Mouse (Mus musculus) forebrain, embryonic 10.5 days (tissue): Measurements from ENCODE around the gene Efs. TPM values are rescaled to one million over a fixed set of nuclear protein-coding genes. Genes with fewer than 3 reads are reported as not detected.
A peak's percentile ranks its signal among the peaks of the same experiment; 100 is the strongest.
"Not testable (repeated sequence)": the region's sequence is repeated elsewhere in the genome, so short reads cannot be mapped to it uniquely, and the experiment has no call there.

Experiments used
- DNase-seq: peaks from one replicate; pipeline ENCODE4 v3.0.0-alpha.2; 2017; ENCODE audit warnings: low spot score; ENCODE audit errors: extremely low spot score
- H3K27ac ChIP-seq: fragments of 300-500 bp; sonication (generic); 2 replicates; pipeline ENCODE4 v1.5.1; 2016; ENCODE audit warnings: mild to moderate bottlenecking
- H3K27me3 ChIP-seq: fragments of 300-500 bp; sonication (generic); 2 replicates; pipeline ENCODE4 v1.6.1; 2016; ENCODE audit warnings: mild to moderate bottlenecking; ENCODE audit not compliant: poor library complexity, severe bottlenecking
- H3K36me3 ChIP-seq: fragments of 300-500 bp; sonication (generic); replicated peaks from 2 replicates; pipeline ENCODE4 v1.6.1; 2016; ENCODE audit warnings: mild to moderate bottlenecking, moderate library complexity
- H3K4me1 ChIP-seq: fragments of 300-500 bp; sonication (generic); 2 replicates; pipeline ENCODE4 v1.6.1; 2016
- H3K4me3 ChIP-seq: fragments of 300-500 bp; sonication (generic); 2 replicates; pipeline ENCODE4 v1.5.1; 2016; ENCODE audit warnings: mild to moderate bottlenecking, moderate library complexity
- H3K9me3 ChIP-seq: fragments of 300-500 bp; sonication (generic); 2 replicates; pipeline ENCODE4 v1.6.1; 2016; ENCODE audit warnings: mild to moderate bottlenecking, moderate library complexity
- WGBS: fragments of 180-500 bp; shearing (Covaris S2); methylation state at CpG from one replicate; pipeline ENCODE4 v1.1.7; 2016; 5-methylcytosine and 5-hydroxymethylcytosine counted together
- polyA plus RNA-seq: library from polyadenylated mRNA; unstranded; fragments of >200 nt; fragmentation: Nextera tagmentation; extraction: Ambion mirVana; gene quantifications from 2 replicates; pipeline ENCODE4 v1.2.1, GENCODE M21; 2016

The Efs gene
- 38.3 and 39.0 TPM in 2 replicates for polyA plus RNA-seq

DNA sequence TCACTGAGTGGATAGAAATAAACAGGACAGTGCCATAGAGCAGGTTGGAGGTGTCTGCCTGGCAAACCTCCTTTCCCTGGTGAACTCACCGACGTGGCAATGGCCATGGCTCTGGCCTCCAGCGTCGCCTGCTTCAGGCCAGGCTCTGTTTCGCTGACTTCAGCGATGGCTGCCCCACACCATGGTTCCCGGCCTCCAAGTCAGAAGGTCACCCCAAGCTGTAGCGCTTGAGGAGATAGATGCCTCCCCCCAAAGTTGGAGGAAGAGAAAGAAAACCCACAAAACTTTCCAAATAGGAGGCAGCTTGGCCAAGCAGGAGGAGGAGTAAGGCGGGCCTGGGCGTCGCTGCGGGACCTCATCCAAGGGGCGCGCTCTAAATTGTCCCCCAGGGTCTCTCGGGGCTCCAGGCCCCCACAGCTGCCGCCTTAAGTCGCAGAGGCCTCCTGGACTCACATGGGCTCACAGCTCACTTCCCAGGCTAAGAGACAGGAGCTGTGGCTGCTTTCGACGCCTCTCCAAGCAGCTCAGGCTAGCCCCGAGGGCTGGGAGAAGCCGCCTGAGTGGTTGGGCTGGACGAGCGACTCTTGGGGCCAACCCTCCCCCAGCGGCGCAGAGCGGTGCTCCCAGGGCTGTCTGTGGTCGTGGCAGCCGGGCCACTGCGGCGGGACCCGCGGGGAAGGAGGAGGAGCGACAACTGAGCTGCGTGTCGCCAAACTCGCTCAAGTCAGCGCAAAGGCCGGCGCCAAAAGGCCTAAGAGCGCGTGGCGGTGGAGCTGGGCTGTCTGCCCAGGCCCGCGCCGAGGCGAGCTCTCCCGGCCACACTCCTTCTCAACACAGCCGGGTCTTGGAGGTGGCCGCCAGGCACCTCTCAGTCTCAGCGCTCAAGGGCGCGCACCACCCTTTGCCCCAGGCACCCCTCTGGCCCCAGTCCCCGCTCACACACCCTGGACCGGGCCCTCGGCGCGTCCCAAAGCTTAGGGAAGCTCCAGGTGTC, at the start of gene Efs:
Gene Efs, minus strand, starts transcription at position 778 of the 994 bp plus-strand sequence.
- H3K27ac ChIP-seq, result peak within 1 kb of the TSS; percentile 100
- peak; percentile 76 for DNase-seq
- peak within 1 kb of the TSS; percentile 69 for H3K4me3 ChIP-seq
- WGBS, result under 1% methylated on average over 57 of the region's 57 CpGs
- H3K9me3 ChIP-seq, result peaks cover 20% of the 10 kb centered on the region
- H3K27me3 ChIP-seq, result peaks cover 24% of the 10 kb centered on the region
- peaks cover 32% of the 10 kb centered on the region for H3K36me3 ChIP-seq
- peaks cover 62% of the 10 kb centered on the region for H3K4me1 ChIP-seq

DNA sequence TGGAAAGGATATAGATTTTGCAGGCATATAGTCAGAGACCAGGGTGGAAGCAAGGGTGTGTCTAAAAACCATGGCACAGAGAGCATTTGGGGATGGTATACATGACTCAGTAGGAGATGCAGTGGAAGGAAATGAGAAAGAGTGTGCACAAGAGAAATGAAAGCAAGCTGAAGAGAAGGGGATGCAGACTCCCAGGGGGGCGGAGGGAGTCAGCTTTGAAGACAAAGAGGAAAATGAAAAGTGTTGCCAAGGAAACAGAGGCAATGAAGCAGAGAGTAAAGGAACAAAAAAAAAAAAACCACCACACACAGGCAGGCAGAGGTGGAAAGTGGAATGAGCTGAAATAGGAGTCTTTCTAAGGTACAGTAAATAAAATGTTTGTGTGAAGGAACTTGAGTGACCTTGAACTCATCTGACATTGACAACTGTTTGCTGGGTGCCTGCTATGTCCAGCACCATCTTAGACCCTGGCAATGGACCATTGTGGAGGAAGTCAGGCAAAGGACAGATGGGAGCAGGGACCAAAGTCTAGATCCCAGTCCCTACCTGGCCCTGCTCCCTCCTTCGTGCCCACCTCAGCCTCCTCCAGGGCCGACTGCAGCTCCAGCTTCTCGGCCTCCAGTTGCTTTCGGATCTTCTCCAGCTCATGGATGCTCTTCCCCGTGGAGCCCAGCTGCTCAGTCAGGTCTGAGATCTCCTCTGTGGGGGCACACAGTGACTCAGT, 48.3 kb upstream of the Efs start:
- Histone ChIP-seq H3K27me3 (peaks cover 12% of the 10 kb centered on the region; the same call in 1 of the 2 replicates), H3K36me3 (no peaks in the 10 kb centered on the region), H3K27ac (0 out of 2 replicates have a peak overlapping the region, but pooled peaks have one; percentile 25), H3K4me3 (no peak overlapping the region), H3K9me3 (no peaks in the 10 kb centered on the region), H3K4me1 (peaks cover 21% of the 10 kb centered on the region)
- no peak for DNase-seq
- 79% methylated on average over 6 of the region's 6 CpGs for WGBS

GRCm38 (mm10) chr14:54972786-54973185, 46.9 kb upstream of the Efs start:
- not testable (repeated sequence) for H3K9me3 ChIP-seq, H3K4me3 ChIP-seq, H3K36me3 ChIP-seq, DNase-seq, H3K27ac ChIP-seq
- peaks cover 21% of the 10 kb centered on the region for H3K4me1 ChIP-seq
- 93% methylated on average over 11 of the region's 11 CpGs for WGBS
- H3K27me3 ChIP-seq, result peaks cover 12% of the 10 kb centered on the region; the same call in 1 of the 2 replicates

GRCm38 (mm10) chr14:54968344-54968743, 42.4 kb upstream of the Efs start:
- H3K4me1 ChIP-seq, result peaks cover 1% of the 10 kb centered on the region

DNA sequence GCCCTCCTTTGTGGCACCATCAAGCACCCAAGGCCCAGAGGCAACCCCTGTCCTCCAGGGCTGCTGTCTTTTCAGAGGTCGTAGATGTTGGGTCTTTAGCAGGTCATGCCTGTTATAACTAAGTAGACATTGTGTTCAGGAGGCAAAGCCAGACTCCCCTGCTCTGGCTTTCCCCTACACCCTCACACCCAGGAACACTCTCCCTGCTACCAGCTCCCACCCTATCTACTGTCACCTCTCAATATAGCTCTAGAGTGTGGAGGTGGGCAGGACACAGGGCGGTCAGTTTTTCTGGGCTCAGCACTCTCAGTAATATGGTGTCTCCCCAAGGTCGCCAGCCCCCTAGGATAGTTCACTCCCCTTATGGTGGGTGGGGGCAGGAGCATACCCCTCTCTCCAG, 41.9 kb upstream of the Efs start:
- no peaks in the 10 kb centered on the region for H3K4me1 ChIP-seq
- H3K4me3 ChIP-seq, result no peak overlapping the region
- 79% methylated on average over 3 of the region's 3 CpGs for WGBS
- no peaks in the 10 kb centered on the region for H3K36me3 ChIP-seq
- H3K27me3 ChIP-seq, result no peaks in the 10 kb centered on the region
- no peak overlapping the region for H3K27ac ChIP-seq
- DNase-seq, result no peak
- no peaks in the 10 kb centered on the region for H3K9me3 ChIP-seq

More at GRCm38 (mm10) chr14:54968344-54968743, 42.4 kb upstream of the Efs start:
- H3K27ac ChIP-seq, result no peak overlapping the region
- H3K4me3 ChIP-seq, result no peak overlapping the region
- no peaks in the 10 kb centered on the region for H3K9me3 ChIP-seq
- H3K27me3 ChIP-seq, result no peaks in the 10 kb centered on the region
- DNase-seq, result no peak
- H3K36me3 ChIP-seq, result no peaks in the 10 kb centered on the region

DNA sequence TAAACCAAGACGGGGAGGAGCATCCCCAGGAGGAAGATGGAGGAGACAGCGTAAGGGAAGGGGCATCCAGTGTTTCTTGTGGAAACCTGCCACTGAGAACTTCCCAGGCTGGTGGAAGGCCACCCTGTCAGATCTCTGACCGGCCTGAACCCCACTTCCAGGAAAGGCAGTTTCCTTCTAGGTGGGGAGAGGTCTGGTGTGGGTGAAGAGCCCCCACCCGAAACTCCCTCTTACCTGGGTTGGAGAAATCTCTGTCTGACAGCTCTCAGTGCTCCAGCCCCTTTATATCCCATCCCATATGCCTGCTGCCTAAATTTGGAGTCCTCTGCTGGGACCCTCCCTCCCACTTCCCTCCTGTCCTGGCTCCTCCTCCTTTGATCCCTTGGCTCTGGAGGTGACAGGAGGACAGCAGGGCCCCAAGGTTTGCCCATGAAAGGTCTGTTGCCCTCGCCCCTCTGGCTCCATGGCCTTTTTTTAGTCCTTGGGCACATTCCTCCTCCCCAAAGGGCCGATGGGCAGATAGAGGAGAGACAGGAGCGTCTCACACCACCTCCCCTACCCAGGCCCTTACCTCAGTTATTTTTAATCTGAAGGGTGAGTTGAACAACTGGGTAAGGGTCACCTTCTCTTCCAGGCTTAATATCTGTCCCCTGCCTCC, 40.5 kb upstream of the Efs start, which contains the start of gene Myh6:
Gene Myh6, minus strand, starts transcription at position 608 of the 658 bp plus-strand sequence.
- H3K9me3 ChIP-seq, result no peaks in the 10 kb centered on the region
- H3K4me3 ChIP-seq, result no peak within 1 kb of the TSS
- WGBS, result 68% methylated on average over 7 of the region's 7 CpGs
- no peaks in the 10 kb centered on the region for H3K27me3 ChIP-seq
- H3K27ac ChIP-seq, result no peak within 1 kb of the TSS
- DNase-seq, result no peak
- H3K36me3 ChIP-seq, result no peaks in the 10 kb centered on the region
- H3K4me1 ChIP-seq, result no peaks in the 10 kb centered on the region

GRCm38 (mm10) chr14:54965631-54966030, 39.7 kb upstream of the Efs start:
- no peaks in the 10 kb centered on the region for H3K36me3 ChIP-seq
- DNase-seq, result no peak
- H3K4me1 ChIP-seq, result peaks cover 4% of the 10 kb centered on the region; the same call in 1 of the 2 replicates
- H3K9me3 ChIP-seq, result no peaks in the 10 kb centered on the region
- H3K4me3 ChIP-seq, result no peak overlapping the region
- H3K27ac ChIP-seq, result no peak overlapping the region
- no peaks in the 10 kb centered on the region for H3K27me3 ChIP-seq
- 81% methylated on average over 6 of the region's 6 CpGs for WGBS

DNA sequence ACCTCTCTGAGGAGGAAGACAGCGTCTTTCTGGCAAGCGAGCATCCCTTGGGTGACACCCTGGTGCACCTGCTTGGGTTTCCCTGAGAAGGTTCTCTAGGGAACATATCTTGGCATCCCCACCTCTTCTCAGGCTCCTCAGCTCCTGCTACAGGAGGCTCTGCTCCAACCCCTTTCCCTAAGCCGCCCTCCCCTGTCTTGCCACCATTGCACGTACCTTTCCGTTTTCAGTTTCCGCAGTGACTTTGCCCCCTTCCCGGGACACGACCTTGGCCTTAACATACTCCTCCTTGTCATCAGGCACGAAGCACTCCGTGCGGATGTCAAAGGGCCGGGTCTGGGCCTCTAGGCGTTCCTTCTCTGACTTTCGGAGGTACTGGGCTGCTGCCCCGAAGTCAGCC, 39.1 kb upstream of the Efs start:
- 89% methylated on average over 15 of the region's 15 CpGs for WGBS
- Histone ChIP-seq H3K27me3 (no peaks in the 10 kb centered on the region), H3K4me1 (peaks cover 6% of the 10 kb centered on the region; the same call in 1 of the 2 replicates), H3K4me3 (no peak overlapping the region), H3K36me3 (no peaks in the 10 kb centered on the region), H3K27ac (no peak overlapping the region), H3K9me3 (no peaks in the 10 kb centered on the region)
- DNase-seq, result no peak

DNA sequence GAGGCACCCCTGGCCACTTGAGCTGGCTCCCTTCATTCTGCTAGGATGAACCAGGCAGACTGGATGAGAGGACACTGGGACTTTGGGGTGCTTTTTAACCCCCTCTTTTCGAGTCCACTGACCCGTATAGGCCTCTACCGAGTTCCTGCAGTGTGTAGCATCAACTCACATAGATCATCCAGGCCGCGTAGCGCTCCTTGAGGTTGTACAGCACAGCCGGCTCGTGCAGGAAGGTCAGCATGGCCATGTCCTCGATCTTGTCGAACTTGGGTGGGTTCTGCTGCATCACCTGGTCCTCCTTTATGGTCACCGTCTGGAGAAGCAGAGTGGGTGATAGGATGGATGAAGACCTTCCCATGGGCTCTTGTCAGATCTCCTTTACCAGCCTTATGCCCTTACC, 37.8 kb upstream of the Efs start:
- Histone ChIP-seq H3K27ac (no peak overlapping the region), H3K4me1 (peaks cover 6% of the 10 kb centered on the region; the same call in 1 of the 2 replicates), H3K9me3 (no peaks in the 10 kb centered on the region), H3K27me3 (no peaks in the 10 kb centered on the region), H3K36me3 (no peaks in the 10 kb centered on the region), H3K4me3 (no peak overlapping the region)
- no peak for DNase-seq
- WGBS, result 91% methylated on average over 11 of the region's 11 CpGs

DNA sequence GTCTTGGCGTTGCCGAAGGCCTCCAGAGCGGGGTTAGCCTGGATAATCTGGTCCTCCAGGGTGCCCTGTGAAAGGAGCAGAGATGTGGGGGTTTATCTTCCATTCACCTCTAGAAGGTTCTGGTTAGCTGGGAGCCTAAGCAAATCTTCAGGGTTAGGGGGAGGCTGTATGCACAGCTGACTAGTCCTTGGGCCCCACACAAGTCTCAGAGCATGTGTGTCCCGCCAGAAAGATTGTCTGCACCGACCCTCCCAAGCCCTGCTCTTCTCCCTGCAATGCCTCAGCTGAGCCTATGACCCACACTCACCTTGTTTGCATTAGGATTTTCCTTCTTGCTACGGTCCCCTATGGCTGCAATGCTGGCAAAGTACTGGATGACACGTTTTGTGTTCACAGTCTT, 36.8 kb upstream of the Efs start:
- Histone ChIP-seq H3K9me3 (no peaks in the 10 kb centered on the region), H3K27ac (no peak overlapping the region), H3K27me3 (no peaks in the 10 kb centered on the region), H3K36me3 (no peaks in the 10 kb centered on the region), H3K4me3 (no peak overlapping the region), H3K4me1 (peaks cover 6% of the 10 kb centered on the region; the same call in 1 of the 2 replicates)
- no peak for DNase-seq
- 89% methylated on average over 7 of the region's 7 CpGs for WGBS

DNA sequence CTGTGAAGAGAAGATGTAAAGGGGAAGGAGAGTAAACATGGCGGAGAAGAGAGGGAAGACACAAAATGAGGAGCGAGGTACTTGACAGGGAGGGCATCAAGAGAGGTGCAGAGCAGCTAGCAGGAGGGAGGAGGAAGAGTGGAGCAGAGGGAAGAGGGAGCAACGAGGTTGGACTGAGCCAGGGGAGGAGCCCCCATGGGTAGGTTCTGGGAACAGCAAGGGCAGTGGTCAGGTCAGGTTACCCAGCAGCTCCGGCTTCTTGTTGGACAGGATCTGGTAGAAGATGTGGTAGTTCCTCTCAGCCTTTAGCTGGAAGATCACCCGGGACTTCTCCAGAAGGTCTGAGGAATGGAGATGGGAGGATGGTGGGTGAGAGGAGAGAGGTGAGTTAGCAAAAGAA, 35.6 kb upstream of the Efs start:
- Histone ChIP-seq H3K27ac (no peak overlapping the region), H3K4me1 (peaks cover 6% of the 10 kb centered on the region; the same call in 1 of the 2 replicates), H3K27me3 (no peaks in the 10 kb centered on the region), H3K4me3 (no peak overlapping the region), H3K9me3 (no peaks in the 10 kb centered on the region), H3K36me3 (no peaks in the 10 kb centered on the region)
- 84% methylated on average over 5 of the region's 5 CpGs for WGBS
- no peak for DNase-seq

DNA sequence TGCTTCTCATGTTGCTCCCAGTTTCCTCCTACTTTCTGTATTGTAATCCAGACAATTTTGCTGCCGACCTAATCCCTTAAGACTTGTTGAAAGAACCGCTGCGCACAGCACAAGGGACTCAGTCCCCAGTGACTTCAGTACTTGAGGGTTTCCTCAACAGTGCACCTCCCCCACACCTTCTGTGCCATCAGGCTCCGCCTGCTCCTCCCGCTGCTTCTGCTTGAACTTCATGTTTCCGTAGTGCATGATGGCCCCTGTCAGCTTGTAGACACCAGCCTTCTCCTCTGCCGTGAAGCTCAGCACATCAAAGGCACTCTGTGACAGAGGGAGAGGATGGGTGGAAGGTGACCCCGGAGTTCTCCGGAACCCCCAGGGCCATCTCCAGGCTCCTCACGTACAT, 34.8 kb upstream of the Efs start:
- WGBS, result 79% methylated on average over 10 of the region's 10 CpGs
- Histone ChIP-seq H3K36me3 (no peaks in the 10 kb centered on the region), H3K27me3 (no peaks in the 10 kb centered on the region), H3K9me3 (no peaks in the 10 kb centered on the region), H3K27ac (no peak overlapping the region), H3K4me3 (no peak overlapping the region), H3K4me1 (peaks cover 6% of the 10 kb centered on the region; the same call in 1 of the 2 replicates)
- DNase-seq, result no peak
